Mouse (Mus musculus) liver, embryonic 16.5 days (tissue): Measurements from ENCODE around the gene Ercc6l. TPM values are rescaled to one million over a fixed set of nuclear protein-coding genes. Genes with fewer than 3 reads are reported as not detected.

ENCODE experiments used
- ATAC-seq: fragments of 200-750 bp; cut with Nextera tagmentation; 2 replicates; pipeline ENCODE4 v1.8.0; 2017; ENCODE audit warnings: low read depth, mild to moderate bottlenecking, moderate number of reproducible peaks, moderate library complexity
- H3K27ac ChIP-seq: fragments of 300-500 bp; sonication (generic); 2 replicates; pipeline ENCODE4 v1.5.1; 2014; ENCODE audit warnings: mild to moderate bottlenecking, low read length
- H3K27me3 ChIP-seq: fragments of 300-500 bp; sonication (generic); 2 replicates; pipeline ENCODE4 v1.6.1; 2014; ENCODE audit warnings: low read depth, low read length, mixed read lengths; ENCODE audit not compliant: control insufficient read depth, insufficient read depth
- H3K36me3 ChIP-seq: fragments of 300-500 bp; sonication (generic); 2 replicates; pipeline ENCODE4 v1.6.1; 2014; ENCODE audit warnings: mild to moderate bottlenecking; ENCODE audit not compliant: control insufficient read depth, insufficient read depth
- H3K4me1 ChIP-seq: fragments of 300-500 bp; sonication (generic); 2 replicates; pipeline ENCODE4 v1.6.1; 2014; ENCODE audit warnings: low read depth, low read length, mixed read lengths; ENCODE audit not compliant: control insufficient read depth
- H3K4me2 ChIP-seq: fragments of 300-500 bp; sonication (generic); 2 replicates; pipeline ENCODE4 v1.6.1; 2014; ENCODE audit warnings: low read depth, low read length, mixed read lengths
- H3K4me3 ChIP-seq: fragments of 300-500 bp; sonication (generic); 2 replicates; pipeline ENCODE4 v1.5.1; 2014; ENCODE audit warnings: low read depth, mild to moderate bottlenecking, low read length
- H3K9ac ChIP-seq: fragments of 300-500 bp; sonication (generic); 2 replicates; pipeline ENCODE4 v1.6.1; 2014; ENCODE audit warnings: low read depth, low read length
- H3K9me3 ChIP-seq: fragments of 300-500 bp; sonication (generic); replicated peaks from 2 replicates; pipeline ENCODE4 v1.6.1; 2016; ENCODE audit warnings: low read length; ENCODE audit not compliant: control insufficient read depth
- WGBS: fragments of 180-500 bp; shearing (Covaris S2); extraction: QIAGEN DNeasy Blood & Tissue Kit; methylation state at CpG from one replicate; pipeline ENCODE4 v1.1.7; 2014; ENCODE audit not compliant: insufficient replicate concordance; 5-methylcytosine and 5-hydroxymethylcytosine counted together
- polyA plus RNA-seq: library from polyadenylated mRNA; unstranded; fragments of >200 nt; fragmentation: Nextera tagmentation; extraction: Ambion mirVana; gene quantifications from 2 replicates; pipeline ENCODE4 v1.2.1, GENCODE M21; 2015

The Ercc6l gene
- polyA plus RNA-seq, 1 experiment from 2014 or later = 9.3 TPM

GRCm38 (mm10) chrX:102170135-102170534, 13.2 kb upstream of the Ercc6l start:
- Histone ChIP-seq H3K36me3 (no peaks in the 10 kb centered on the region), H3K4me3 (no peak overlapping the region), H3K9me3 (no peaks in the 10 kb centered on the region), H3K27me3 (no peaks in the 10 kb centered on the region), H3K9ac (no peak overlapping the region), H3K4me2 (no peak overlapping the region), H3K27ac (no peak overlapping the region), H3K4me1 (no peaks in the 10 kb centered on the region)
- WGBS = 60% methylated on average over 3 of the region's 3 CpGs
- no peak for ATAC-seq

- H3K4me1 ChIP-seq = no peaks in the 10 kb centered on the region
- no peak for ATAC-seq
- no peak overlapping the region for H3K9ac ChIP-seq
- H3K27ac ChIP-seq = no peak overlapping the region
- H3K4me2 ChIP-seq = no peak overlapping the region
- 61% methylated on average over 1 of the region's 1 CpGs for WGBS
- no peak overlapping the region for H3K4me3 ChIP-seq
- no peaks in the 10 kb centered on the region for H3K36me3 ChIP-seq
- H3K27me3 ChIP-seq = no peaks in the 10 kb centered on the region
- no peaks in the 10 kb centered on the region for H3K9me3 ChIP-seq
These were observed 12.8 kb upstream of the Ercc6l start for GRCm38 (mm10) chrX:102169724-102170123.

GRCm38 (mm10) chrX:102166986-102167385, 10.1 kb upstream of the Ercc6l start:
- H3K36me3 ChIP-seq = no peaks in the 10 kb centered on the region
- H3K9me3 ChIP-seq = no peaks in the 10 kb centered on the region
- H3K4me2 ChIP-seq = no peak overlapping the region
- no peaks in the 10 kb centered on the region for H3K27me3 ChIP-seq
- no peak overlapping the region for H3K4me3 ChIP-seq
- ATAC-seq = no peak
- no peak overlapping the region for H3K27ac ChIP-seq
- no peak overlapping the region for H3K9ac ChIP-seq
- 46% methylated on average over 6 of the region's 6 CpGs for WGBS
- no peaks in the 10 kb centered on the region for H3K4me1 ChIP-seq

GRCm38 (mm10) chrX:102166521-102166920, 9.6 kb upstream of the Ercc6l start:
- Histone ChIP-seq H3K27ac (no peak overlapping the region), H3K36me3 (no peaks in the 10 kb centered on the region), H3K4me2 (no peak overlapping the region), H3K9ac (no peak overlapping the region), H3K4me1 (no peaks in the 10 kb centered on the region), H3K4me3 (no peak overlapping the region), H3K27me3 (no peaks in the 10 kb centered on the region), H3K9me3 (no peaks in the 10 kb centered on the region)
- 65% methylated on average over 5 of the region's 5 CpGs for WGBS
- ATAC-seq = no peak

GRCm38 (mm10) chrX:102163529-102163928, 6.6 kb upstream of the Ercc6l start:
- Histone ChIP-seq H3K27me3 (no peaks in the 10 kb centered on the region), H3K4me1 (no peaks in the 10 kb centered on the region)
- 72% methylated on average over 4 of the region's 4 CpGs for WGBS

GRCm38 (mm10) chrX:102163096-102163495, 6.2 kb upstream of the Ercc6l start:
- 26% methylated on average over 2 of the region's 2 CpGs for WGBS
- Histone ChIP-seq H3K27me3 (no peaks in the 10 kb centered on the region), H3K4me3 (no peak overlapping the region), H3K4me1 (no peaks in the 10 kb centered on the region), H3K36me3 (no peaks in the 10 kb centered on the region), H3K9me3 (no peaks in the 10 kb centered on the region), H3K27ac (no peak overlapping the region), H3K9ac (no peak overlapping the region), H3K4me2 (no peak overlapping the region)
- ATAC-seq = no peak

More at GRCm38 (mm10) chrX:102163529-102163928, 6.6 kb upstream of the Ercc6l start:
- no peak overlapping the region for H3K9ac ChIP-seq
- no peak overlapping the region for H3K4me3 ChIP-seq
- ATAC-seq = no peak
- no peaks in the 10 kb centered on the region for H3K36me3 ChIP-seq
- no peak overlapping the region for H3K4me2 ChIP-seq
- no peaks in the 10 kb centered on the region for H3K9me3 ChIP-seq
- H3K27ac ChIP-seq = no peak overlapping the region

- no peak overlapping the region for H3K4me3 ChIP-seq
- H3K4me2 ChIP-seq = no peak overlapping the region
- no peak overlapping the region for H3K27ac ChIP-seq
- no peaks in the 10 kb centered on the region for H3K27me3 ChIP-seq
- H3K9me3 ChIP-seq = no peaks in the 10 kb centered on the region
- no peaks in the 10 kb centered on the region; the same call in 1 of the 2 replicates for H3K4me1 ChIP-seq
- 42% methylated on average over 2 of the region's 2 CpGs for WGBS
- no peak for ATAC-seq
- H3K36me3 ChIP-seq = no peaks in the 10 kb centered on the region
- H3K9ac ChIP-seq = no peak overlapping the region
These were observed 3.6 kb upstream of the Ercc6l start for GRCm38 (mm10) chrX:102160528-102160927.

GRCm38 (mm10) chrX:102159778-102160177, 2.9 kb upstream of the Ercc6l start:
- Histone ChIP-seq H3K36me3 (no peaks in the 10 kb centered on the region), H3K9me3 (no peaks in the 10 kb centered on the region), H3K4me1 (no peaks in the 10 kb centered on the region; the same call in 1 of the 2 replicates), H3K4me2 (no peak overlapping the region), H3K9ac (no peak overlapping the region), H3K27me3 (no peaks in the 10 kb centered on the region), H3K27ac (no peak overlapping the region), H3K4me3 (no peak overlapping the region)
- WGBS = 59% methylated on average over 2 of the region's 2 CpGs
- ATAC-seq = no peak

- Histone ChIP-seq H3K27me3 (no peaks in the 10 kb centered on the region), H3K27ac (peak overlapping the region; percentile 68), H3K4me3 (peak overlapping the region; percentile 62), H3K36me3 (no peaks in the 10 kb centered on the region), H3K9me3 (no peaks in the 10 kb centered on the region), H3K4me2 (peak overlapping the region; percentile 53; the same call in 1 of the 2 replicates), H3K4me1 (no peaks in the 10 kb centered on the region; the same call in 1 of the 2 replicates), H3K9ac (peak overlapping the region; percentile 41; the same call in 1 of the 2 replicates)
- WGBS = 42% methylated on average over 5 of the region's 5 CpGs
- ATAC-seq = peak; percentile 1; the same call in 1 of the 2 replicates
These were observed 516 bp upstream of the Ercc6l start for GRCm38 (mm10) chrX:102157423-102157791.
